Mouse (Mus musculus) CH12.LX (cell line): ENCODE data around the gene Vps13a. TPM values are rescaled to one million over a fixed set of nuclear protein-coding genes. Genes with fewer than 3 reads are reported as not detected.
"Not testable (repeated sequence)": the region's sequence is repeated elsewhere in the genome, so short reads cannot be mapped to it uniquely, and the experiment has no call there.

Experiments
- DNase-seq: peaks from one replicate; pipeline ENCODE4 v3.0.0-alpha.2; 2013; ENCODE audit errors: extremely low read depth
- H3K27ac ChIP-seq: 2 replicates; pipeline ENCODE4 v1.5.1; 2012; ENCODE audit warnings: low read depth, mild to moderate bottlenecking, control low read depth, moderate library complexity; ENCODE audit not compliant: insufficient read depth
- H3K27me3 ChIP-seq: replicated peaks from 2 replicates; pipeline ENCODE3; 2012; ENCODE audit warnings: inconsistent platforms
- H3K36me3 ChIP-seq, 2 experiments: replicated peaks in 1 of 2; 2 replicates each; pipeline versions ENCODE3 to v1.6.1; 2012; ENCODE audit warnings: inconsistent platforms in 1 of 2, low read length in 1 of 2, mild to moderate bottlenecking in 1 of 2, mixed read lengths in 1 of 2, moderate library complexity in 1 of 2; ENCODE audit not compliant: control insufficient read depth in 1 of 2, insufficient read depth in 1 of 2
- H3K4me1 ChIP-seq, 2 experiments: 2 replicates each; pipeline ENCODE4 v1.6.1; 2012; ENCODE audit warnings: inconsistent platforms in 1 of 2, moderate library complexity in 1 of 2; ENCODE audit not compliant: insufficient read depth in 2 of 2, control insufficient read depth in 1 of 2
- H3K4me2 ChIP-seq: 2 replicates; pipeline ENCODE4 v1.6.1; 2012; ENCODE audit warnings: low read depth, mild to moderate bottlenecking, control low read depth; ENCODE audit not compliant: poor library complexity, insufficient read depth, severe bottlenecking
- H3K4me3 ChIP-seq, 3 experiments: fragments of 150-350 bp in 1 of 3; sonication (generic) in 1 of 3; replicated peaks in 1 of 3; 2 replicates each; pipeline versions ENCODE3 to v1.5.1; 2011 to 2012; ENCODE audit warnings: low read depth in 2 of 3, low read length in 2 of 3, mild to moderate bottlenecking in 2 of 3, moderate library complexity in 2 of 3, control low read depth in 1 of 3, improper control_type of control experiment in 1 of 3, inconsistent platforms in 1 of 3, mixed read lengths in 1 of 3; ENCODE audit not compliant: poor library complexity in 1 of 3
- H3K79me2 ChIP-seq: replicated peaks from 2 replicates; pipeline ENCODE4 v1.6.1; 2012; ENCODE audit warnings: mild to moderate bottlenecking, moderate library complexity; ENCODE audit not compliant: control insufficient read depth, poor library complexity, insufficient read depth, severe bottlenecking; ENCODE audit errors: extremely low read depth
- H3K9ac ChIP-seq: 2 replicates; pipeline ENCODE4 v1.6.1; 2012; ENCODE audit warnings: low read depth, mild to moderate bottlenecking, control low read depth, moderate library complexity; ENCODE audit not compliant: insufficient read depth
- H3K9me3 ChIP-seq: replicated peaks from 2 replicates; pipeline ENCODE3; 2012; ENCODE audit warnings: low read length, inconsistent platforms, mixed read lengths
- BHLHE40 ChIP-seq: IDR thresholded peaks from 2 replicates; pipeline ENCODE4 v1.6.1; 2011; ENCODE audit warnings: mild to moderate bottlenecking, low read depth, low read length, improper control_type of control experiment
- CHD1 ChIP-seq: IDR thresholded peaks from 2 replicates; pipeline ENCODE4 v1.6.1; 2012; ENCODE audit warnings: low read depth, low read length, improper control_type of control experiment, inconsistent platforms
- CTCF ChIP-seq, 2 experiments: IDR thresholded peaks in 1 of 2; conservative IDR thresholded peaks in 1 of 2; 2 replicates each; pipeline ENCODE4 v1.5.1; 2011 to 2012; ENCODE audit warnings: low read depth in 2 of 2, low read length in 2 of 2, improper control_type of control experiment in 1 of 2, inconsistent platforms in 1 of 2, mild to moderate bottlenecking in 1 of 2, moderate library complexity in 1 of 2
- E2F4 ChIP-seq: IDR thresholded peaks from 2 replicates; pipeline ENCODE4 v1.6.1; 2011; ENCODE audit warnings: low read depth, low read length, improper control_type of control experiment; ENCODE audit not compliant: insufficient replicate concordance
- ETS1 ChIP-seq: conservative IDR thresholded peaks from 2 replicates; pipeline ENCODE4 v1.6.1; 2012; ENCODE audit warnings: low read depth, mild to moderate bottlenecking, inconsistent platforms, low read length, improper control_type of control experiment, moderate library complexity
- MAFK ChIP-seq: IDR thresholded peaks from 2 replicates; pipeline ENCODE4 v1.6.1; 2011; ENCODE audit warnings: low read length, improper control_type of control experiment; ENCODE audit not compliant: insufficient replicate concordance
- RAD21 ChIP-seq: IDR thresholded peaks from 2 replicates; pipeline ENCODE4 v1.6.1; 2011; ENCODE audit warnings: low read depth, mild to moderate bottlenecking, low read length, improper control_type of control experiment, moderate library complexity
- SIN3A ChIP-seq: IDR thresholded peaks from 2 replicates; pipeline ENCODE4 v1.6.1; 2012; ENCODE audit warnings: low read length, improper control_type of control experiment, inconsistent platforms
- ZMIZ1 ChIP-seq: IDR thresholded peaks from 2 replicates; pipeline ENCODE4 v1.6.1; 2012; ENCODE audit warnings: low read depth, mild to moderate bottlenecking, inconsistent platforms, low read length, improper control_type of control experiment
- dilution Hi-C: fragments of 300-500 bp; cut with MboI; formaldehyde crosslinking; loops from 2 replicates; pipeline ENCODE4 v1.14.3; 2020; ENCODE audit warnings: low sequenced_read_pairs; ENCODE audit not compliant: extremely low pct_unique_long_range_greater_than_20kb, extremely low pct_ligation_motif_present
- in situ Hi-C: fragments of 300-500 bp; cut with MboI; formaldehyde crosslinking; loops from 3 replicates; pipeline ENCODE4 v1.14.3; 2019; ENCODE audit warnings: low sequenced_read_pairs, low pct_ligation_motif_present, low pct_unique_long_range_greater_than_20kb, mixed read lengths
- polyA plus RNA-seq: library from polyadenylated mRNA; unstranded; fragments of >175 nt; gene quantifications from 2 replicates; pipeline ENCODE4 v1.2.1, GENCODE M21; 2012; ENCODE audit warnings: low read depth; ENCODE audit not compliant: insufficient read length
- total RNA-seq, 2 experiments: library from RNA; depleted of rRNA; stranded (reverse); fragments of 300-350 nt in 1 of 2; fragments of >200 nt in 1 of 2; gene quantifications; 2 replicates each; pipeline ENCODE4 v1.2.3; 2012 to 2014

The Vps13a gene
- total and polyA plus RNA-seq, 3 experiments = 32.5 to 36.7 (median 35.9) TPM

GRCm38 (mm10) chr19:16767407-16767806 lies 13.3 kb downstream of the Vps13a start:
- DNase-seq = no peak
- Histone ChIP-seq H3K9me3 (no peaks in the 10 kb centered on the region), H3K27ac (no peak overlapping the region), H3K27me3 (no peaks in the 10 kb centered on the region), H3K79me2 (peaks cover 22% of the 10 kb centered on the region), H3K4me1 (peaks cover 7 to 33% of the 10 kb centered on the region in 2 experiments), H3K9ac (no peak overlapping the region), H3K4me3 (no peak overlapping the region), H3K4me2 (no peak overlapping the region), H3K36me3 (peaks cover 0 to 8% of the 10 kb centered on the region in 2 experiments)
- dilution Hi-C loops (no loop called here), in situ Hi-C loops (no loop called here)
- TF ChIP-seq BHLHE40 (no peak), ZMIZ1 (no peak), E2F4 (no peak), CHD1 (no peak), SIN3A (no peak), MAFK (no peak)

- H3K27me3 ChIP-seq, in situ Hi-C loops, H3K27ac ChIP-seq, H3K4me2 ChIP-seq, H3K9me3 ChIP-seq, H3K79me2 ChIP-seq, H3K4me1 ChIP-seq, H3K9ac ChIP-seq, dilution Hi-C loops, DNase-seq, H3K4me3 ChIP-seq: not testable (repeated sequence)
- H3K36me3 ChIP-seq = peaks cover 17 to 36% of the 10 kb centered on the region in 2 experiments
These were observed 23.3 kb downstream of the Vps13a start for GRCm38 (mm10) chr19:16757439-16757838.

- H3K9ac ChIP-seq = no peak overlapping the region
These were observed 24.9 kb downstream of the Vps13a start for GRCm38 (mm10) chr19:16755854-16756253.

More at GRCm38 (mm10) chr19:16755854-16756253, 24.9 kb downstream of the Vps13a start:
- H3K36me3 ChIP-seq = peaks cover 23 to 46% of the 10 kb centered on the region in 2 experiments
- DNase-seq = no peak
- in situ Hi-C loops (no loop called here), dilution Hi-C loops (no loop called here)
- no peak overlapping the region for H3K4me2 ChIP-seq
- no peaks in the 10 kb centered on the region for H3K4me1 ChIP-seq
- no peak overlapping the region for H3K4me3 ChIP-seq
- H3K27me3 ChIP-seq = no peaks in the 10 kb centered on the region
- no peaks in the 10 kb centered on the region for H3K79me2 ChIP-seq
- no peak overlapping the region for H3K27ac ChIP-seq
- TF ChIP-seq ETS1 (no peak), CTCF (conservative IDR thresholded peaks at IDR 0.05 in 1 of 2, IDR thresholded peaks at IDR 0.05 in 1 of 2; ENCODE audit: low read depth in 2 of 2, low read length in 2 of 2) (peak in 1 of 2 experiments; percentile 32; a peak in 2 of 4 replicates), RAD21 (peak; percentile 15)
- TF ChIP-seq, all 38 proteins: peak for 2
- no peaks in the 10 kb centered on the region for H3K9me3 ChIP-seq
